Mouse (Mus musculus) stomach, embryonic 14.5 days (tissue): Measurements from ENCODE around the gene Myoz1. TPM values are rescaled to one million over a fixed set of nuclear protein-coding genes. Genes with fewer than 3 reads are reported as not detected.

Experiments used
- ATAC-seq: fragments of 200-750 bp; cut with Nextera tagmentation; 2 replicates; pipeline ENCODE4 v1.8.0; 2017; ENCODE audit warnings: low read depth, moderate TSS enrichment; ENCODE audit not compliant: insufficient number of reproducible peaks, insufficient read depth, low FRiP score
- H3K27ac ChIP-seq: fragments of 300-500 bp; sonication (generic); 2 replicates; pipeline ENCODE4 v1.5.1; 2014; ENCODE audit warnings: mild to moderate bottlenecking, low read length, moderate library complexity, mixed read lengths
- H3K27me3 ChIP-seq: fragments of 300-500 bp; sonication (generic); 2 replicates; pipeline ENCODE4 v1.6.1; 2014; ENCODE audit warnings: low read length, control low read depth, mixed read lengths; ENCODE audit not compliant: control insufficient read depth, insufficient read depth
- H3K36me3 ChIP-seq: fragments of 300-500 bp; sonication (generic); 2 replicates; pipeline ENCODE4 v1.6.1; 2014; ENCODE audit warnings: mild to moderate bottlenecking, control low read depth, low read length, moderate library complexity, mixed read lengths; ENCODE audit not compliant: control insufficient read depth, insufficient read depth
- H3K4me1 ChIP-seq: fragments of 300-500 bp; sonication (generic); 2 replicates; pipeline ENCODE4 v1.6.1; 2014; ENCODE audit warnings: low read length, control low read depth, mixed read lengths; ENCODE audit not compliant: control insufficient read depth, insufficient read depth
- H3K4me2 ChIP-seq: fragments of 300-500 bp; sonication (generic); replicated peaks from 2 replicates; pipeline ENCODE4 v1.6.1; 2014; ENCODE audit warnings: low read depth, low read length, control low read depth
- H3K4me3 ChIP-seq: fragments of 300-500 bp; sonication (generic); 2 replicates; pipeline ENCODE4 v1.5.1; 2014; ENCODE audit warnings: low read depth, low read length, control low read depth
- H3K9ac ChIP-seq: fragments of 300-500 bp; sonication (generic); replicated peaks from 2 replicates; pipeline ENCODE4 v1.6.1; 2014; ENCODE audit warnings: low read depth, mild to moderate bottlenecking, control low read depth, low read length, moderate library complexity, mixed read lengths
- H3K9me3 ChIP-seq: fragments of 300-500 bp; sonication (generic); 2 replicates; pipeline ENCODE4 v1.6.1; 2016; ENCODE audit warnings: low read depth, low read length, control low read depth; ENCODE audit not compliant: control insufficient read depth
- WGBS: fragments of 180-500 bp; shearing (Covaris S2); extraction: QIAGEN DNeasy Blood & Tissue Kit; methylation state at CpG from one replicate; pipeline ENCODE4 v1.1.7; 2014; 5-methylcytosine and 5-hydroxymethylcytosine counted together
- polyA plus RNA-seq: library from polyadenylated mRNA; unstranded; fragments of >200 nt; fragmentation: Nextera tagmentation; extraction: Ambion mirVana; gene quantifications from 2 replicates; pipeline ENCODE4 v1.2.1, GENCODE M21; 2014

Gene Myoz1
- polyA plus RNA-seq, 1 experiment from 2014 or later, result 0.29 TPM

DNA sequence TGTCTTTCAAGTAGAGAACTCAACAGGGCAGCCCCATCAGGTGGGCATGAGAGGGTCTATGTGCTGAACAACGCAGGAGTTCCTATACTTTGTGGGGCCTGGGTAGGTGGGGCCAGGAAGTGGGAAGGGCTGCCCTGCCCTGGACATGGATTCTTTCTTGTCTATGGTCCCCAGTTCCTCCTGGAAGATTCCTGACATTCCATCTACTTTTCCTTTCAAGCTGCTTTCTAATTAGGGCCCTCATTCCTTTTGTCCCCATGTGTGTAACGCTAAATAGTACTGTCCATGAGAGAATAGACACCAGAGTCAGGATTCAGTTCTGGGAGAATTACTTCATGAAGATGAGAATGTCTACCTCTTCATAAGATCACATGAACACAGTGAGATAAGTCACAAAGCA lies 7.3 kb upstream of the Myoz1 start:
- H3K9me3 ChIP-seq, result no peaks in the 10 kb centered on the region
- H3K4me2 ChIP-seq, result no peak overlapping the region
- no peaks in the 10 kb centered on the region for H3K36me3 ChIP-seq
- H3K27ac ChIP-seq, result no peak overlapping the region
- no peak for ATAC-seq
- H3K4me1 ChIP-seq, result 0 out of 2 replicates have a peak, but pooled peaks cover 8% of the 10 kb centered on the region
- WGBS, result 49% methylated on average over 2 of the region's 2 CpGs
- H3K4me3 ChIP-seq, result no peak overlapping the region
- no peaks in the 10 kb centered on the region for H3K27me3 ChIP-seq
- H3K9ac ChIP-seq, result no peak overlapping the region

DNA sequence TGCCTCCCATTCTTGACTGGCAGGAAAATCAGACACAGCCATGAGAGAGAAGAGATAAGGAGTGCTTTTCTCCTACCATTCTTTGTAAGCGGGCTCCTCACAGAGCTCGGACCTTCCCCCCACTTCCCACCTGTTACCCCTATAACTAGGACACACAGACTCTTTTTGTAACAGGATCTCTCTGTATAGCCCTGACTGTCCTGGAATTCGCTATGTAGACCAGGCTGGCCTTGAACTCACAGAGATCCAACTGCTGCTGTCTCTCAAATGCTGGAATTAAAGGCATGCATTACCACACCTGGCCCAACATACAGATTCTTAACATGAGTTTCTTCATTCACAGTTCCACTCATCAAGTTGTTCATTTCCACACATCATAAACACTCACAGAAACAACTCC lies 6.4 kb upstream of the Myoz1 start:
- Histone ChIP-seq H3K9me3 (no peaks in the 10 kb centered on the region), H3K4me3 (no peak overlapping the region), H3K4me1 (0 out of 2 replicates have a peak, but pooled peaks cover 8% of the 10 kb centered on the region), H3K36me3 (no peaks in the 10 kb centered on the region), H3K9ac (no peak overlapping the region), H3K27me3 (no peaks in the 10 kb centered on the region), H3K4me2 (0 out of 2 replicates have a peak overlapping the region, but pooled peaks have one; percentile 90), H3K27ac (no peak overlapping the region)
- WGBS, result 84% methylated on average over 3 of the region's 3 CpGs
- ATAC-seq, result no peak

DNA sequence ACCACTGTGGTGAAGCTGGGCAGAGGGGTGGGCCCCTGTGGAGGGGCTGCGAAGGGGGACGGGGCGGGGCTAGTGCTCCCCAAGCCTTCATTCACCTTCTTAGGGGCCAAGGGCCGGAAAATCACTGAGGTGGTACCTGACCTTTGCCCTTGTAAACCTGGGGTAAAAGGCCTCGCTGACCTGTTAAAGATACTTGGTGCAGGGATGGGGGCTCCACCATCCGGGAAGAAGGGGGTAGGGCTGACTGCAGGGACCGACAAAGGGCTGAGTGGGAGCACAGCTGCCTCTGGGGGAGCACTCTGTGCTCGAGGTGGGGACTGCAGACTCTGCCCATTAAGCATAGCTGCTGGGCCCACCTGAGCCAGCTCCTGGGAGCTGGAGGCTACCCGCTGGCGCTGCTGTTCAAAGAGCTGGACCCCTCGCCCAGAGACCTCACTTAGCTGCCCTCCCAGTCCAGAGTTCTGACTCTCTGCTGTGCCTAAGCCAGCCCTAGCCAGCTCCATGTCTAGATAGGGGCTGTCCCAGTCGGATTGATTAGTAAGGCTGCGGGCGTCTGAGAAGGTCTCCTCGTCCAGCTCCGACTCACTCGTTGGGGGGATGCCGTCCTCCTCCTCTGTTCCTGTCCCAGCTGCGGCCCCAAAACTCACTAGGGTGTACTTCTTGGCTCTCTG lies 5.5 kb upstream of the Myoz1 start:
- H3K36me3 ChIP-seq, result no peaks in the 10 kb centered on the region
- H3K27ac ChIP-seq, result peak overlapping the region; percentile 94
- H3K4me1 ChIP-seq, result 0 out of 2 replicates have a peak, but pooled peaks cover 8% of the 10 kb centered on the region
- no peaks in the 10 kb centered on the region for H3K9me3 ChIP-seq
- peak overlapping the region; percentile 69 for H3K9ac ChIP-seq
- peak overlapping the region; percentile 90 for H3K4me2 ChIP-seq
- no peaks in the 10 kb centered on the region for H3K27me3 ChIP-seq
- WGBS, result 10% methylated on average over 19 of the region's 19 CpGs
- H3K4me3 ChIP-seq, result peak overlapping the region; percentile 68
- ATAC-seq, result peak; percentile 31

DNA sequence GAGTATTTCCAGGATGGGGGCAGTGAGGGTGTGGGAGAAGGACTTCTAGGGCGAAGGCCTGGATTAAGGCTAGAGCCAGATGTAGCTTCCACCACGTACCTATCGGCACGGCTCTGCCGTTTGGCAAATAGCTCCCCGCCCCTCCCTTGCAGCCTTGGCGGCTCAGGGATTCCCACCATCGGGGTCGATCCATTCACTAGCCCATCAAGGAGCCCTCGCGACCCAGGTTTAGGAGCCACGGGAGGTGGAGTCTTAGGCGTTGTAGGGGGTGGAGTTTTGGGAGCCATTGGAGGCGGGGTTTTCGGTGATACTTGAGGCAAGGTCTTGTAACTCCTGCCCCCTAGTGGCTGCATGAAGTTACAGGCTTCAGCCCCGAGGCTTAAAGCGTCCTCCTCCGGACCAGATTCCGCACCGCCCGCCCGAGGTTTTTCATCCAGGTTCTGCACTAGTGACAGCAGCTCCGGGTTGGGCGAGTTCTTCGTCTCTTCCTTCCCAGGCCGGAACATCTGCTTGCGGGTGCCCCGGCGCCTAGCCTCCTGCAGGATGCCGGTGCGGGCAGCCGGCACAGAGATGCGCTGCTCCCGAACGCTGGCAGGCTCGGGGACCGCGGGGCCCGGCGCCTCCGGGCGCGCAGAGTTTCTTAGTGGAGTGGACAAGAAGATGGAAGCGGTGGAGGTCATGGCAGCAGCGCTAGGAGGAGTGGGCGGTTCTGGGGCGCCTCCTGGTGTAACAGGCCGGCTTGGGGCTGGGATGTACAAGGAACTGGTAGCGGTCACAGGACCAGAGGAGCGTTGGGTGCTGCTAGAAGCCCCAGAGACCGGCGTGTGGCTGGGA lies 4.7 kb upstream of the Myoz1 start:
- H3K27ac ChIP-seq, result peak overlapping the region; percentile 94
- no peaks in the 10 kb centered on the region for H3K36me3 ChIP-seq
- H3K4me2 ChIP-seq, result peak overlapping the region; percentile 90
- no peaks in the 10 kb centered on the region for H3K27me3 ChIP-seq
- H3K9ac ChIP-seq, result peak overlapping the region; percentile 69
- 0 out of 2 replicates have a peak, but pooled peaks cover 8% of the 10 kb centered on the region for H3K4me1 ChIP-seq
- WGBS, result 1% methylated on average over 52 of the region's 52 CpGs
- peak overlapping the region; percentile 68 for H3K4me3 ChIP-seq
- no peaks in the 10 kb centered on the region for H3K9me3 ChIP-seq
- ATAC-seq, result peak; percentile 84

DNA sequence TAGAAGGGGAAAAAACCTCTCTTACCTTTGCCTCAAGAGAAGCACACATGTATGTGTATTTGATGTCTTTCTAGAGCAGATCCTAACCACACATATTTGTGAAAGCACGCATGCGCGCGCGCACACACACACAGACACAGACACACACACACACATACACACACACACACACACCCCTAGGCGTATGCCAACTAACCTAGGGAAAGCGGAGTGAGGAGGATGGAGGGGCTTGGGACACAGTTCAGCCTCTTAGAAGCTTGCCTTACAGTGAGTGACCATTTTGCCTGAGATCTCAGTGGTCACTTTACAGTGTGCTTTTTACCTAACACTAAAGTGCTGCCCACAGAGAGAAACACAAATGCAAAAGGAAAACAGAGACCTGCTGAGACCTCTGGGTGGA lies 3.3 kb upstream of the Myoz1 start:
- H3K36me3 ChIP-seq, result no peaks in the 10 kb centered on the region
- ATAC-seq, result no peak
- no peak overlapping the region for H3K4me2 ChIP-seq
- no peaks in the 10 kb centered on the region for H3K9me3 ChIP-seq
- H3K4me1 ChIP-seq, result 0 out of 2 replicates have a peak, but pooled peaks cover 8% of the 10 kb centered on the region
- no peak overlapping the region for H3K27ac ChIP-seq
- H3K4me3 ChIP-seq, result no peak overlapping the region
- no peak overlapping the region for H3K9ac ChIP-seq
- no peaks in the 10 kb centered on the region for H3K27me3 ChIP-seq
- 99% methylated on average over 7 of the region's 7 CpGs for WGBS

DNA sequence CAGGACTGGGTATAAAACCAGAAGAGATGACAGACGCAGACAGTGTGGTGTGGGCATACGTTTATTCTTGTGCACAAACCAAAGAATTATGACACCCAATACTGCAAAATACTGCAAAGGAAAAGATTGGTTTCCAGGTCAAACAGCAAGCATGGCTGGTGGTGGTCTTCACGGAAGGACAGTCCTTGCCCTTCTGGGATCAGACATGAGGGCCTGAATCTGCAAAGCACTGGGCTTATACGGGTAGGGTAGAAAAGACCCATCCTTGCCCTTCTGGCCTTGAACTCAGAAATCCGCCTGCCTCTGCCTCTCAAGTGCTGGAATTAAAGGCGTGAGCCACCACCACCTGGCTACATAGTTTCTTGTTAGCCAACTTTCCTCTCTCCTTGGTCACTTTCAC lies 2.6 kb upstream of the Myoz1 start:
- H3K9me3 ChIP-seq, result no peaks in the 10 kb centered on the region
- no peak overlapping the region for H3K4me3 ChIP-seq
- no peak overlapping the region for H3K4me2 ChIP-seq
- no peaks in the 10 kb centered on the region for H3K27me3 ChIP-seq
- no peak for ATAC-seq
- H3K4me1 ChIP-seq, result 0 out of 2 replicates have a peak, but pooled peaks cover 8% of the 10 kb centered on the region
- no peak overlapping the region for H3K27ac ChIP-seq
- WGBS, result 89% methylated on average over 6 of the region's 6 CpGs
- H3K36me3 ChIP-seq, result no peaks in the 10 kb centered on the region
- no peak overlapping the region for H3K9ac ChIP-seq

DNA sequence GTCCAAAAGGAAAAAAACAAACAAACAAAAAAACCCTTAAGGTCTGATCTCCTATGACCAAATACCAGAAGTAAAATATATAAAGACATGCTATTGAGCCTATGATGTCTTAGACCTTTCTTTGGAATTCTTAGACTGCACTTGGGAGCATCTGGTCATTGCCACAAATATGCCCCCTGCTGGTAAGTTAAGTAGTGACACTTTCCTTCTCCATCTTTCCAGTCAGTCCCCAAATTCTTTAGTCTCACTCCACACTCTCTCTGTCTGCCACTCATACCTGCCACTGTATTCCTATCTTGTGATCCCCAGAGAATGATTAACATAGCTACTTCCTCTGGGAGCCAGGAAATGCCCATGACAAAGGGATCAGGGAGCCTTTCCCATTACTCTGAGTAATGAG lies 2.0 kb upstream of the Myoz1 start:
- no peak overlapping the region for H3K4me2 ChIP-seq
- no peaks in the 10 kb centered on the region for H3K9me3 ChIP-seq
- no peaks in the 10 kb centered on the region for H3K36me3 ChIP-seq
- no peaks in the 10 kb centered on the region for H3K27me3 ChIP-seq
- H3K27ac ChIP-seq, result no peak overlapping the region
- ATAC-seq, result no peak
- no peak overlapping the region for H3K4me3 ChIP-seq
- no peak overlapping the region for H3K9ac ChIP-seq
- 0 out of 2 replicates have a peak, but pooled peaks cover 8% of the 10 kb centered on the region for H3K4me1 ChIP-seq

DNA sequence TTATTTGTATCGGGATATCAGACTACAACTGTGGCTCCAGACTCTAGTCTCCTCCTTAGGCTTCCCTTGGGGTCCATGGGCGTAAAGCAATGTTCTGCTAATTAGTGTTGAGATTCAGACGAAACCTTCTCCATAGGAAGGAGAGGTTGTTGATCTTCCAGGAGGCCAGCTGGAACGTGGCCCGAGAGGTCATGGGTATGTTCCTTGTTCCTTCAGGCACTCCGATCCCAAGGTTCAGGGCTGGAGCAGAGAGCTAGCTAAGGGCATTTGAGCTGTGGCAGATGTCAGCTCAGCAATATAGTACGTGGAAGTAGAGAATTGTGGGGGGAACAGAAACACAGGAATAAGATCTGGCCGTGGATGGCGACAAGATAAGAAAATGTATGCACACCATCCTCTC lies 609 bp downstream of the Myoz1 start:
- no peak overlapping the region for H3K9ac ChIP-seq
- H3K36me3 ChIP-seq, result no peaks in the 10 kb centered on the region
- H3K27ac ChIP-seq, result no peak overlapping the region
- WGBS, result 66% methylated on average over 9 of the region's 9 CpGs
- no peak overlapping the region for H3K4me2 ChIP-seq
- H3K4me1 ChIP-seq, result no peaks in the 10 kb centered on the region
- H3K4me3 ChIP-seq, result no peak overlapping the region
- no peaks in the 10 kb centered on the region for H3K27me3 ChIP-seq
- no peaks in the 10 kb centered on the region for H3K9me3 ChIP-seq
- ATAC-seq, result no peak
